Mouse (Mus musculus) ES-E14 (cell line): ENCODE results near the gene Mfsd7a. TPM values are rescaled to one million over a fixed set of nuclear protein-coding genes. Genes with fewer than 3 reads are reported as not detected.
A peak's percentile ranks its signal among the peaks of the same experiment; 100 is the strongest.

Source experiments
- DNase-seq: peaks from one replicate; pipeline ENCODE4 v3.0.0-alpha.2; 2013; ENCODE audit warnings: low read depth, low spot score
- H3K27ac ChIP-seq: 2 replicates; pipeline ENCODE4 v1.5.1; 2012; ENCODE audit warnings: low read depth, mild to moderate bottlenecking, low read length, moderate library complexity, mixed read lengths; ENCODE audit not compliant: poor library complexity, insufficient read depth, severe bottlenecking
- H3K36me3 ChIP-seq: 2 replicates; pipeline ENCODE4 v1.6.1; 2012; ENCODE audit warnings: mild to moderate bottlenecking, low read length, moderate library complexity, mixed read lengths; ENCODE audit not compliant: control insufficient read depth, poor library complexity, insufficient read depth, severe bottlenecking
- H3K4me1 ChIP-seq, 2 experiments: fragments of 150-350 bp in 1 of 2; sonication (generic) in 1 of 2; 2 replicates each; pipeline ENCODE4 v1.6.1; 2012; ENCODE audit warnings: low read length in 2 of 2, mild to moderate bottlenecking in 1 of 2, mixed read lengths in 1 of 2; ENCODE audit not compliant: control insufficient read depth in 2 of 2, insufficient read depth in 2 of 2, poor library complexity in 1 of 2
- H3K4me3 ChIP-seq, 2 experiments: fragments of 150-350 bp in 1 of 2; sonication (generic) in 1 of 2; 2 replicates each; pipeline ENCODE4 v1.5.1; 2012; ENCODE audit warnings: low read length in 2 of 2, low read depth in 1 of 2, mild to moderate bottlenecking in 1 of 2, mixed read lengths in 1 of 2; ENCODE audit not compliant: insufficient read depth in 1 of 2, poor library complexity in 1 of 2, severe bottlenecking in 1 of 2
- H3K9ac ChIP-seq: 2 replicates; pipeline ENCODE4 v1.6.1; 2012; ENCODE audit warnings: low read depth, mild to moderate bottlenecking, low read length, mixed read lengths; ENCODE audit not compliant: poor library complexity, insufficient read depth, severe bottlenecking
- H3K9me3 ChIP-seq: fragments of 150-350 bp; sonication (generic); 2 replicates; pipeline ENCODE4 v1.6.1; 2012; ENCODE audit warnings: low read depth, mild to moderate bottlenecking, low read length; ENCODE audit not compliant: control insufficient read depth, insufficient read depth
- CHD2 ChIP-seq: IDR thresholded peaks from 2 replicates; pipeline ENCODE4 v1.6.1; 2014; ENCODE audit warnings: mild to moderate bottlenecking, low read depth, low read length, inconsistent platforms
- HCFC1 ChIP-seq: IDR thresholded peaks from 2 replicates; pipeline ENCODE4 v1.6.1; 2012; ENCODE audit warnings: low read length, inconsistent platforms, borderline replicate concordance; ENCODE audit not compliant: insufficient read depth
- MAFK ChIP-seq: IDR thresholded peaks from 2 replicates; pipeline ENCODE4 v1.6.1; 2014; ENCODE audit warnings: mild to moderate bottlenecking, low read depth, low read length, inconsistent platforms; ENCODE audit not compliant: insufficient read depth
- ZC3H11A ChIP-seq: IDR thresholded peaks from 2 replicates; pipeline ENCODE4 v1.6.1; 2012; ENCODE audit warnings: low read depth, mild to moderate bottlenecking, inconsistent platforms, low read length, borderline replicate concordance
- ZNF384 ChIP-seq: IDR thresholded peaks from 2 replicates; pipeline ENCODE4 v1.6.1; 2012; ENCODE audit warnings: low read depth, low read length, inconsistent platforms
- in situ Hi-C, 2 experiments: fragments of 600-800 bp; cut with MboI; formaldehyde crosslinking; loops; one replicate each; pipeline ENCODE4 v1.15.1; 2025; ENCODE audit warnings: low sequenced_read_pairs in 2 of 2, inconsistent platforms in 1 of 2; ENCODE audit not compliant: unreplicated experiment in 2 of 2
- total RNA-seq: library from RNA; depleted of rRNA; stranded (reverse); fragments of 300-350 nt; gene quantifications from 2 replicates; pipeline ENCODE4 v1.2.3, GENCODE M21; 2012

Gene Mfsd7a
- total RNA-seq, 1 experiment, result 0.36 TPM

DNA sequence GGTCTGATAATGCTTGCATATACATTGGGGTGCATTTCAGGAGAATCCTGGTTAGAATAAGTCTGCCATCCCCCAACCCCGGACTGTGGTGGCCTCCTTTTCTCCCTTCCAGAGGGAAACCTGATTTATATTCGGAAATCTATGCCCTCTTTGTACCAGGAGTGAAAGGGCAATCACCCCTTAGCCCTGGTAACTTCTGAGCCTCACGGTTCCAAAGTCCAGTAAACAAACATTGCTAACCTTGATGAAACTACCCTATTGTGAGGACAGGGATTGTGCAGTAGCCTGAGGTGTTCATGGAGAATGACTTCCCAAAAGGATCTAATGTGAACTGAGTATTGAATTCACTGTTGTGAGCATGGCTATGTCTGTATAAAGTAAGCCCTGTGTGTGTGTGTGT is 5.4 kb upstream of the Mfsd7a start:
- H3K9ac ChIP-seq, result no peak overlapping the region
- H3K27ac ChIP-seq, result no peak overlapping the region
- no peak for DNase-seq
- no peaks in the 10 kb centered on the region for H3K36me3 ChIP-seq
- in situ Hi-C loops, result no loop called here
- no peak overlapping the region for H3K4me3 ChIP-seq
- no peaks in the 10 kb centered on the region for H3K9me3 ChIP-seq
- peaks cover 0 to 2% of the 10 kb centered on the region in 2 experiments; a peak in 1 of 4 replicates for H3K4me1 ChIP-seq
- TF ChIP-seq MAFK (no peak), ZC3H11A (no peak), ZNF384 (no peak), HCFC1 (no peak), CHD2 (no peak)

DNA sequence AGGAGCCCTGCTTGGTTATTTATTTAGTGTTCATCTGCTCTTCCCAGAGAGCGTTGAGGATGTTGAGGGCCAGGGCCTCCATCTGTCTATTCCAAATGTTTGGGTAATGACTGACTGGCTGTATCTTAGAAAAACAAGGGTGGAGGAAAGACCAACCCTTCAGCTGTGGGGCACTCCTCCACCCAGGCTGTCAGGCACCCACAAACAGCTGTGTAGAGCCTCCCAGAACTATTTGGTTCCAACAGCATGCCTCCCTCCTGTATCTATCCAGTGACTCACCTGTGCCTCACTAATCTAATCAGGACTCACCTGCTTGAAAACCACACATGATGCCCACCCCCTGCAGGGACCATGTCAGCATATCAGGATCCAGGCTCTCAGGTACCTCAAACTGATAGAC is 3.7 kb upstream of the Mfsd7a start:
- no peaks in the 10 kb centered on the region for H3K9me3 ChIP-seq
- no peak for DNase-seq
- H3K9ac ChIP-seq, result no peak overlapping the region
- no peak overlapping the region for H3K4me3 ChIP-seq
- H3K36me3 ChIP-seq, result no peaks in the 10 kb centered on the region
- peaks cover 2 to 6% of the 10 kb centered on the region in 2 experiments; a peak in 1 of 4 replicates for H3K4me1 ChIP-seq
- H3K27ac ChIP-seq, result no peak overlapping the region
- in situ Hi-C loops, result no loop called here
- TF ChIP-seq MAFK, result no peak

DNA sequence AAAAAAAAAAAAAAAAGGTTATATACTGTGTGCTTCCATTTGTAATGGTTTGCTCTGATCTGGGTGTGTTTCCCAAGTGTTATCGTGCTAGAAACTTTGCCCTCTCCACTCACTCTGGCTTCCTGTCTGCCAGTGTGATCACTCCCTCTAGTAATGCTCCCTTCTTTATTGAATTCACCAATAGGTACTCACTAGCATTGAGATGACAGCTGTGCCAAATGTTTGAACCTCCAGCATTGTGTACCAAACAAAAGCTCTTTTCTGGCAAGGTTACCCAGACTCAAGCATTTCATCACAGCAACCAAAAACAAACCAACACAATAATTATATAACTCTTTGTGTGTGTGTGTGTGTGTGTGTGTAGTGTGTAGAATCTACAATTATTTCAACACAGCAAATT is 2.9 kb upstream of the Mfsd7a start:
- no peak overlapping the region for H3K9ac ChIP-seq
- no peaks in the 10 kb centered on the region for H3K36me3 ChIP-seq
- no peak overlapping the region for H3K27ac ChIP-seq
- H3K4me3 ChIP-seq, result no peak overlapping the region
- TF ChIP-seq ZC3H11A, result no peak
- TF ChIP-seq HCFC1, result no peak
- TF ChIP-seq ZNF384, result no peak
- no peak for TF ChIP-seq CHD2
- TF ChIP-seq MAFK, result no peak
- in situ Hi-C loops, result no loop called here
- no peaks in the 10 kb centered on the region for H3K9me3 ChIP-seq
- DNase-seq, result no peak
- peaks cover 2 to 6% of the 10 kb centered on the region in 2 experiments; a peak in 1 of 4 replicates for H3K4me1 ChIP-seq

DNA sequence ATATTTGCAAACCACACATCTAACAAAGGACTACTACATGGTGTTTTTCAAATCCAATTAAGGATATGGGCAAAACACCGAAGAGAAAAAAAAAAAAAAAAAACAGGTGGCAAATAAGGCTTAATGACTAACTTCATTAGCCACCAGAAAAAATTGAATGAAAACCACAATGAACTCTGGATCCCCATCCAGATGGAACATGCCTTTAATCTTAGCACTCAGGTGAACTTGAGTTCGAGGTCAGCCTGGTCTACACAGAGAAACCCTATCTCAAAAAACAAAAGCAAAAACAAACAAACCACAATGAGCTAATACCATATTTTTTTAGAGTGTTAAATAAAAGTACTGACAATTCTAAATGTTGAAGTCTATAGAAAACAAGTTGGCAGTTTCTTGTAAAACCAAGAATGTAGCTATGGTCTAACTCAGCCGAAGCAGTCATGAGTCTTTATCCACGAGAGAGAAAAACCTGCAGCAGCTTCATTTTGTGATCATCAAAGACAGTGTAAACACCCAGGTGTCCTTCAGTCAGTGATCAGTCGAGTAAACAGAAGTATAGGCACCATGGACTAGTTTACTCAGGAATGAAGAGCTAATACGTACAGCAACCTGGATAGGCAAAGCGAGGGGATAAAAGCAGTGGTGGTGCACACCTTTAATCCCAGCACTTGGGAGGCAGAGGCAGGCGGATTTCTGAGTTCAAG is 2.3 kb upstream of the Mfsd7a start:
- Histone ChIP-seq H3K4me1 (peaks cover 2 to 6% of the 10 kb centered on the region in 2 experiments; a peak in 1 of 4 replicates), H3K27ac (no peak overlapping the region), H3K36me3 (no peaks in the 10 kb centered on the region), H3K9me3 (no peaks in the 10 kb centered on the region), H3K9ac (no peak overlapping the region), H3K4me3 (no peak overlapping the region)
- in situ Hi-C loops, result no loop called here
- no peak for DNase-seq
- TF ChIP-seq CHD2 (no peak), HCFC1 (no peak), ZC3H11A (no peak), MAFK (no peak), ZNF384 (no peak)

DNA sequence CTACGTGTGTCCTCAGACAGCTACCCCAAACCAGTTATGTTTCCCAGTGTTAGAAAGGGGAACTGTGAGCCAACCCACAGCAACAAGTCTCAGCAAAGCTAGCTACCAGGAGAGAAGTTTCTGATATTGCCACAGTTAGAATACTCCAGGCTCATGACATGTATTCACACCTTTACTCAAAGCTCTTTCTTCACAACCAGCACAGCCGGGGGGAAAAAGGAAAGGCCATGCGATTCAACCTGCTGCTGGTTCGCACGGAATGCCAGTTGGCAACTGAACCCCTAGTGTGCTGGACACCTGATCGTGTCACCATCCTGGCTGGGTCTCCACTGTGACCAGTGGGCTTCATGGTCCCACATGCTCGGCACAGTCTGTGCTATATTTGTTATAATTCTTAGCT is 834 bp downstream of the Mfsd7a start:
- Histone ChIP-seq H3K36me3 (no peaks in the 10 kb centered on the region), H3K27ac (no peak overlapping the region), H3K4me3 (peak overlapping the region in 1 of 2 experiments; percentile 60; a peak in 1 of 4 replicates), H3K9me3 (no peaks in the 10 kb centered on the region), H3K9ac (no peak overlapping the region), H3K4me1 (peaks cover 2 to 6% of the 10 kb centered on the region in 2 experiments; a peak in 1 of 4 replicates)
- TF ChIP-seq HCFC1 (no peak), ZC3H11A (no peak), MAFK (no peak), ZNF384 (no peak), CHD2 (no peak)
- no peak for DNase-seq
- in situ Hi-C loops, result no loop called here
